Mouse (Mus musculus) brain, embryonic 14.5 days (tissue): ENCODE measurements around the gene Ces1h.

Experiments used
- CTCF ChIP-seq: fragments of 200-500 bp; IDR thresholded peaks from 2 replicates; pipeline ENCODE4 v1.5.1; 2012; ENCODE audit warnings: inconsistent platforms, mild to moderate bottlenecking, moderate library complexity, borderline replicate concordance; ENCODE audit not compliant: insufficient read depth, insufficient read length; ENCODE audit errors: extremely low read depth
- POLR2A ChIP-seq: fragments of 200-500 bp; IDR thresholded peaks from 2 replicates; pipeline ENCODE4 v1.6.1; 2012; ENCODE audit warnings: mild to moderate bottlenecking, inconsistent platforms, borderline replicate concordance; ENCODE audit not compliant: poor library complexity, insufficient read depth, insufficient read length, severe bottlenecking; ENCODE audit errors: extremely low read depth

DNA sequence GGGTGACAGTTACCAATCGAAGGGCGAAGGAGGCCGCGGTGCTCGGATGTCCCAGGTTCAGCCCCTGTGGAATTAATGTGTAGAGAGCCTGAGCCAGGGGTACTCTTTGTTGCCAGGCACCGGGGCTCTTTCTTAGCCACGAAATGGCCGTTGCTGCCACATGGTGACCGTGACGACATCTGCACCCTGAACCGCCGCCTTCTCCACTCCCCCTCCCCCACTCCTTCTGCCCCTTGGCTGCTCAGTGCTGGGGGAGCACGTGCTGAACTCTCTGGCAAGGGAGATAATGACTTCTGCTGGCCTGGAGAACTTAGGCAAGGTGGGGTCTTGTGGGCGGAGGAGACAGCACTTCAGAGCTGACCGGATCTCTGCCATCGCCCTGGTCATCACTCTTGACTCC lies 47.7 kb upstream of the Ces1h start:
- TF ChIP-seq CTCF (no peak), POLR2A (no peak)
